Mouse (Mus musculus) layer of hippocampus, adult 8-10 months (tissue): ENCODE data around the gene Lmln. TPM values are rescaled to one million over a fixed set of nuclear protein-coding genes. Genes with fewer than 3 reads are reported as not detected.
"Not testable (repeated sequence)": the region's sequence is repeated elsewhere in the genome, so short reads cannot be mapped to it uniquely, and the experiment has no call there.

Experiments
- DNase-seq, 2 experiments: peaks; one replicate each; pipeline ENCODE4 v3.0.0; 2022; ENCODE audit warnings: low spot score in 2 of 2
- microRNA-seq, 2 experiments: library from miRNA; unstranded; fragments of <30 nt; microRNA quantifications; one replicate each; pipeline ENCODE4 v1.2.0; 2022
- total RNA-seq, 4 experiments: library from RNA; stranded (reverse); gene quantifications; 2 replicates each; pipeline ENCODE4 v1.2.4; 2022

Lmln gene
- total RNA-seq, 4 experiments from 2014 or later, result 14.2 to 20.7 (median 16.2) TPM

DNA sequence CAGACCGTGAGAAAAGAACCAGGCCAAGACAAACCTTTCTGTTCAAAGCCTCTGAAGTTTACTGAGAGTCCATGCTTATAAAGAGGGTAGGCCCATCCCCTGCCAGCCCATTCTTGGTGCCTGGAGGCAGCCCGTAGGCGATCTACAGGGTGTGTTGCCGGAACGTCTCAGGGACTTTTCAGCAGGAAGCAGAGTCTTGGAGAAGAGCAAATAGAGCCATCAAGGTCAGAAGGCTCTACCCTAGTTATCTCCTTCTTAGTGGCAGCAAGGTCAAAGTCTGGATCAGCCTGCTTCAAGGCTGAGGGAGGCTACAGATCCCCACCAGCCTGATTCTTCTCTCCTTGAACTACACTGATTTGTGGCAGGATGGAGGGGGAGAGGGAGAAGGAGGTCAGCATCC lies 114.5 kb downstream of the Lmln start:
- DNase-seq, result not testable (repeated sequence)

Small RNA genes lying within 50 kb of the gene (microRNA-seq; reads per million reads assigned to microRNA genes)
- 0 reads per million in 2 experiments for gene Gm22231
- gene Mir1947, result 1.6 to 8.8 reads per million in 2 experiments

Other genes with a start within 250 kb of the Lmln start
- 100 to 1,000 TPM in 3 of 4 experiments, 10 to 100 TPM in 1; 98.8 to 115 (median 109) TPM for gene Fyttd1, start 185.0 kb upstream of the Lmln start, total RNA-seq
- 10 to 100 TPM; 55.2 to 74.8 (median 63.8) TPM for gene Rubcn, start 184.8 kb upstream of the Lmln start, total RNA-seq
- gene Lrch3, start 148.4 kb upstream of the Lmln start, total RNA-seq, result 10 to 100 TPM; 35.9 to 54.4 (median 46.4) TPM
- 1 to 10 TPM; 4.8 to 5.7 (median 5.2) TPM for gene Iqcg, start 6.3 kb upstream of the Lmln start, total RNA-seq
- gene Rpl35a, start 6.1 kb upstream of the Lmln start, total RNA-seq, result 100 to 1,000 TPM; 295 to 397 (median 360) TPM
- gene Osbpl11, start 122.5 kb downstream of the Lmln start, total RNA-seq, result 10 to 100 TPM; 18.9 to 23.1 (median 21.8) TPM
- gene Snx4, start 188.9 kb downstream of the Lmln start, total RNA-seq, result 10 to 100 TPM; 27.0 to 37.8 (median 31.0) TPM